Mouse (Mus musculus): ENCODE data around the gene Sirt7. TPM values are rescaled to one million over a fixed set of nuclear protein-coding genes. Genes with fewer than 3 reads are reported as not detected.

The Sirt7 gene
- polyA plus RNA-seq, 2 experiments, result 27.5 to 43.7 TPM

DNA sequence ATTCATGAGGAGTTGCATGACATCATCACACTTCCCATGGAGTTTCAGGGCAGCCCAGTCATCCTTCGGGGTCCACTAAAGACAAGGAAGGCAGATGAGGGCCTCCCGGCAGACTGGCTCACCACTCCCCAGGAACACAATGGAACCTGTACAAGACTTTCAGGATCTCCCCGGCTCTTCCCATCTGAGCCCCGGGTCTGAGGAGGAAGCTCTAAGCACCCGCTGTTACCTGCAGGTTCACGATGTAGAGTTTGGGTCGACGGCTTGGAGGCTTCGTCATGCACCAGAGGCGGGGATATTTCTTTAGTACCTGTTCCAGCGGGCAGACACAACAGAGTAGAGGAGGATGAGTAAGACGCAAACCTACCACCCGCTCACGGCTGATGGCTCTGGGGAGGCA lies 4.8 kb downstream of the Sirt7 start:
- DNase-seq (ENCODE audit: low spot score), result no peak
- H3K4me2 ChIP-seq (replicated peaks; ENCODE audit: low read depth, low read length, severe bottlenecking), result no peak overlapping the region
- H3K36me3 ChIP-seq (ENCODE audit: control insufficient read depth, insufficient read depth, low read length), result peaks cover 52% of the 10 kb centered on the region
- H3K9ac ChIP-seq (ENCODE audit: low read depth, low read length, severe bottlenecking), result no peak overlapping the region
- no peak overlapping the region for H3K4me3 ChIP-seq (replicated peaks; ENCODE audit: low read length)
- no peaks in the 10 kb centered on the region for H3K9me3 ChIP-seq (ENCODE audit: control insufficient read depth, low read length)
- WGBS, result 91% methylated on average over 13 of the region's 14 CpGs
- no peaks in the 10 kb centered on the region for H3K27me3 ChIP-seq (ENCODE audit: control insufficient read depth, insufficient read depth, low read length)
- ATAC-seq (ENCODE audit: low FRiP score, low read depth), result no peak
- peaks cover 12% of the 10 kb centered on the region for H3K4me1 ChIP-seq (ENCODE audit: control insufficient read depth, insufficient read depth, low read length)
- no peak overlapping the region for H3K27ac ChIP-seq (replicated peaks; ENCODE audit: low read depth, low read length)
- TF ChIP-seq POLR2A (IDR thresholded peaks at IDR 0.05; ENCODE audit: borderline replicate concordance, extremely low read depth, insufficient read depth, insufficient read length), result no peak

DNA sequence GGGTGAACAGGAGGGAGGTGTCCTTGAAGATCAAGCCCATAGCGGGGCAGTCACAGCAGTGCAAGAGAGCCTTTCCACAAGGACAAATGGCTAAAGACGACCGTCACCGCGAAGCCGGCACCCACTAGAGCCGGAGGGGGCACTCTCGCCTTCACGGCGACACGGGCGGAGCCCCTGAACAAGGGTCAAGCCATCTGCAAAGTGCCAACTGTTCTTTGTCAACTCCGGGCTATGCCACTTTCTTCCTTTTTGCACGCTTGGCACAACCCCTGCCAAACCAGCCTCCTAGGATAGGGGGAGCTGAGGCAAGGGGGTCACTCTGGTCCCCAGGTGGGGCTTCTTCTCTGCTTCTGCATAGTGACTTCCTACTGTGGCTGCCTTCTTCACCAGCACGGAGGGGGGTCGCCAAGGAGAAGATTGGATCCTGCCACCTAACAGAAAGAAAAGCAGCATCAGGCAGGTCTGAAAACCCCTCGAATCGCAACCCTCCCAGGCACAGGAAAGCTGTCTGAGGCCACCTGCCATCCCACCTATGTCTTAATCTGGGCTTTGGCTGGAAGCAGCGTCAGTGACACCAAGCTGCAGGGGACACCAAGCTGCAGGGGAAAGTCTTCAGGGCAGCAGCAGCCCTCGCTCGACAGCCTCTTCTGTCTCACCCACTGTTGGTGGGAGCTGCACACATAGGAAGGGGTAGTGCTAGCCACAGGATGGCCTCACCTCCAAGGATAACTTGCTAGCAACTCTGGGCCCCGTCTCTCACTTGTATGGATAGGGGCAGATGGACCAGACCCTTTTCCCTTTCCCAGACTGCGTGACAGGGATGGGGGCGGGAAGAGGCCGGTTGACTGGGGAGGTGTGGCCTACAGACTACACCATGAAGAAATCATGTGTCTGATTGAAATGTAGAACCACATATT lies 6.2 kb downstream of the Sirt7 start:
- no peak for DNase-seq (ENCODE audit: low spot score)
- TF ChIP-seq POLR2A (IDR thresholded peaks at IDR 0.05; ENCODE audit: borderline replicate concordance, extremely low read depth, insufficient read depth, insufficient read length), result no peak
- Histone ChIP-seq H3K4me2 (replicated peaks; ENCODE audit: low read depth, low read length, severe bottlenecking) (no peak overlapping the region), H3K27me3 (ENCODE audit: control insufficient read depth, insufficient read depth, low read length) (no peaks in the 10 kb centered on the region), H3K4me3 (replicated peaks; ENCODE audit: low read length) (no peak overlapping the region), H3K36me3 (ENCODE audit: control insufficient read depth, insufficient read depth, low read length) (peaks cover 63% of the 10 kb centered on the region), H3K27ac (replicated peaks; ENCODE audit: low read depth, low read length) (no peak overlapping the region), H3K9ac (ENCODE audit: low read depth, low read length, severe bottlenecking) (no peak overlapping the region), H3K9me3 (ENCODE audit: control insufficient read depth, low read length) (no peaks in the 10 kb centered on the region), H3K4me1 (ENCODE audit: control insufficient read depth, insufficient read depth, low read length) (peaks cover 11% of the 10 kb centered on the region)
- ATAC-seq (ENCODE audit: low FRiP score, low read depth), result no peak
- WGBS, result 95% methylated on average over 25 of the region's 25 CpGs

DNA sequence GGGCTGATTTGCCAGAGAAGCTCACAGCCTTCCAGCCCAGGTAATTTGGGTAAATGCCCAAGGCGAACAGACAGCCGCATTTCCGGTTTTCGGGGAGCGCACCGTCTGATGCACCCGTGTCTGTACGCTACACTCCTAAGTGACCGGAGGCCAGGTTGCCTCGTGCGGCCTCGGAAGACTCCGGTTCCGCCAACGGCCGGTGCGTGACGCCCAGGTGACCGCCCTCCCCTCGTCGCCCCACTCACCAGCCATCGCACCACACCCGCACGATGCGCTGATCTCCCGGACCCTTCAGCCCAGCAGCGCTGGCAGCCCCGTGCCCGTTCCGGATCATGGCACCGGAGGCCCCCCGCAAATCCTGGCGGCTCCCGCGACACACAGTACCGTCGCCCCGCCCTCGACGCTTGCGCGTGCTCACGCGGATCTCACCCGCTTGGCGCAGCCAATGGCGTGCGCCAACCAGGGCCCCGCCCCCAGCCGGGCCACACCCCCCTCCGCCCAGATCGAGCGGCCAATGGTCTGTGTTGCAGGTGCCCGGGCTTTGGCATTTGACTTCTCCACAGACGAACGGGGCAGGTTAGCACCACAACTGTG lies 7.4 kb downstream of the Sirt7 start, which contains the start of gene Pcyt2:
TSS of gene Pcyt2 (minus strand) at position 418 of the 594 bp plus-strand sequence.
- WGBS, result under 1% methylated on average over 48 of the region's 56 CpGs
- Histone ChIP-seq H3K9ac (ENCODE audit: low read depth, low read length, severe bottlenecking) (peak within 1 kb of the TSS; percentile 72), H3K4me2 (replicated peaks; ENCODE audit: low read depth, low read length, severe bottlenecking) (peak within 1 kb of the TSS; percentile 82), H3K36me3 (ENCODE audit: control insufficient read depth, insufficient read depth, low read length) (peaks cover 67% of the 10 kb centered on the region), H3K4me3 (replicated peaks; ENCODE audit: low read length) (peak within 1 kb of the TSS; percentile 87), H3K27me3 (ENCODE audit: control insufficient read depth, insufficient read depth, low read length) (no peaks in the 10 kb centered on the region), H3K27ac (replicated peaks; ENCODE audit: low read depth, low read length) (0 out of 2 replicates have a peak within 1 kb of the TSS, but pooled peaks have one; percentile 43), H3K4me1 (ENCODE audit: control insufficient read depth, insufficient read depth, low read length) (peaks cover 11% of the 10 kb centered on the region), H3K9me3 (ENCODE audit: control insufficient read depth, low read length) (no peaks in the 10 kb centered on the region)
- ATAC-seq (ENCODE audit: low FRiP score, low read depth) (peak; percentile 94), DNase-seq (ENCODE audit: low spot score) (peak; percentile 89)
- TF ChIP-seq POLR2A (IDR thresholded peaks at IDR 0.05; ENCODE audit: borderline replicate concordance, extremely low read depth, insufficient read depth, insufficient read length), result no peak

DNA sequence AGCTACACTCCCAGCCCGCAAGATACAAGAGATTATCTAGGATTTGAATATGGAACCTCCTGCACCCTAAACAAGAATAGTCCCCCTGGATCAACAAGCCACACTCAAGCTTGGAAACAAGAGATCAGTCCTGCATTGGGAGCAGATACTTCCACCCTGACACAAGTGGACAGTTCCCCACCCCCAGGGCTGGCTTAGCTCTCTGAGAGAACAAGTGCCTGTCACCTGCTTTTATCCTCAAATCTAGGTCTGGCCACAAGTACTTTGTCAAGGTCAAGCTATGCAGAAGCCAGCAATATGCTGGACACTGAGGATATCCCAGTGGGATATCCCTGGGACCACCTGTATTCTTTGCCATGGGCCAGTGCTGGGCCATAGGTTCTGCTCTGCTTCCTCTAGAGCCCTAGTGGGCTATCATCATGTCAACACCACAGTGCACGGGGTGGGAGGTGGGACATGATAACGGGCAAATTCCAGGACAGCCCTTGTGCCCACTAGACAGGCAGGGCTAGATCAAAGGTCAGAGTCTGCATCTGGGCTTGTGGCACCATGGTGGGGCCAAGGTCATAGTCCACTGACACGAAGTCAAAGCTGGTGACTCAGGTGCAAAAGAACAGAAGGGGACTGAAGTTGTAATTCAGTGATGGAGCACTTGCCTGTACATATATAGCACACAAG lies 8.3 kb downstream of the Sirt7 start:
- Histone ChIP-seq H3K9me3 (ENCODE audit: control insufficient read depth, low read length) (no peaks in the 10 kb centered on the region), H3K27ac (replicated peaks; ENCODE audit: low read depth, low read length) (no peak overlapping the region), H3K4me2 (replicated peaks; ENCODE audit: low read depth, low read length, severe bottlenecking) (peak overlapping the region; percentile 82), H3K9ac (ENCODE audit: low read depth, low read length, severe bottlenecking) (peak overlapping the region; percentile 72), H3K27me3 (ENCODE audit: control insufficient read depth, insufficient read depth, low read length) (no peaks in the 10 kb centered on the region), H3K36me3 (ENCODE audit: control insufficient read depth, insufficient read depth, low read length) (peaks cover 71% of the 10 kb centered on the region), H3K4me3 (replicated peaks; ENCODE audit: low read length) (peak overlapping the region; percentile 87), H3K4me1 (ENCODE audit: control insufficient read depth, insufficient read depth, low read length) (peaks cover 11% of the 10 kb centered on the region)
- WGBS, result 55% methylated on average over 4 of the region's 4 CpGs
- DNase-seq (ENCODE audit: low spot score), result no peak
- TF ChIP-seq POLR2A (IDR thresholded peaks at IDR 0.05; ENCODE audit: borderline replicate concordance, extremely low read depth, insufficient read depth, insufficient read length), result no peak
- ATAC-seq (ENCODE audit: low FRiP score, low read depth), result no peak

DNA sequence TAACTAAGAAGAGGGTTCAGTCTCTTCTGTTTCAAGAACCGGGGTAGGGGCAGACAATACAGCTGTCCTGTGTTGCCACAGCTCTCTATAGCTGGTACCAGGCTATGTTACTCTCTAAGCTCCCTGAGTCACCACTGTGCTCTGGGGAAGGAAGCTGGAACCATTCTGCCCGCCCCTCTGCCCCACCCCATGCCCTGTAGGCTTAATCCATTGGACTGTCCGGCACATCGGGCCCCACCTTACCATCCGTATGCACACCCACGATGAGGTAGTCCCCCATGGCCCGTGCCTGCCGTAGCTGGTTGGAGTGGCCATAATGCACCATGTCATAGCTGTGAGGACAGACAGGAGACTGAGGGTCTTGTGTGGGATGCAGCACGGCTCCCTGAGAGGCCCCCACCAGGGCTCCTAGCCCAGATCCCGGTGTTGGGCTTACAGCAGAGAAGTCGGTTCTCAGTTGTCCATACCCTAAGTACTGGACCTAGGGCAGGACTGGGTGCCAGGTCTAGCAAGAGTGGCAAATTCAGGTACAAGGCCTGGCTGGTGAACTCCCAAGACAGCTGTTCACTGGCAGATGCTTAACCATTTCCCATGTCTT lies 9.3 kb downstream of the Sirt7 start:
- H3K4me1 ChIP-seq (ENCODE audit: control insufficient read depth, insufficient read depth, low read length), result peaks cover 11% of the 10 kb centered on the region
- H3K4me2 ChIP-seq (replicated peaks; ENCODE audit: low read depth, low read length, severe bottlenecking), result no peak overlapping the region
- peaks cover 72% of the 10 kb centered on the region for H3K36me3 ChIP-seq (ENCODE audit: control insufficient read depth, insufficient read depth, low read length)
- no peak overlapping the region for H3K27ac ChIP-seq (replicated peaks; ENCODE audit: low read depth, low read length)
- no peak for TF ChIP-seq POLR2A (IDR thresholded peaks at IDR 0.05; ENCODE audit: borderline replicate concordance, extremely low read depth, insufficient read depth, insufficient read length)
- H3K9me3 ChIP-seq (ENCODE audit: control insufficient read depth, low read length), result no peaks in the 10 kb centered on the region
- no peak overlapping the region for H3K9ac ChIP-seq (ENCODE audit: low read depth, low read length, severe bottlenecking)
- H3K27me3 ChIP-seq (ENCODE audit: control insufficient read depth, insufficient read depth, low read length), result no peaks in the 10 kb centered on the region
- no peak for ATAC-seq (ENCODE audit: low FRiP score, low read depth)
- H3K4me3 ChIP-seq (replicated peaks; ENCODE audit: low read length), result no peak overlapping the region
- DNase-seq (ENCODE audit: low spot score), result no peak
- WGBS, result 94% methylated on average over 11 of the region's 11 CpGs
